Comparison of ENCODE assay signal across 18 mouse cellular contexts in genomic region chr8:114314669-114315325, GRCm38 (mm10).
DNase-seq lines count a peak whose midpoint lies in the region; ATAC-seq lines count a peak whose summit lies in the region.
"Had no signal": no experiment of that assay in that cellular context is flagged by ENCODE, and none has a peak within 500 bp of the region (broad histone marks: within the 10 kb centered on the region; RNA-seq: fewer than 3 reads in every experiment).

No protein-coding gene starts in this region.

- no peak overlapping the region for H3K4me2 ChIP-seq in embryonic facial prominence, embryonic 14.5 days (ENCODE audit: low read depth, low read length)
- H3K4me2 ChIP-seq in midbrain, embryonic 15.5 days = no peak overlapping the region
- H3K4me2 ChIP-seq in midbrain, embryonic 13.5 days (replicated peaks) = no peak overlapping the region
- H3K4me2 ChIP-seq: hindbrain, embryonic 14.5 days; limb, embryonic 12.5 days; liver, embryonic 12.5 days; lung, embryonic 14.5 days; neural tube, embryonic 12.5 days had no signal

- peak; percentile 47; the same call in 1 of the 2 replicates for ATAC-seq in embryonic facial prominence, embryonic 14.5 days (ENCODE audit: low read depth)
- no peak for ATAC-seq in midbrain, embryonic 15.5 days (replicated peaks)
- ATAC-seq in midbrain, embryonic 13.5 days = no peak
- ATAC-seq: intestine, embryonic 16.5 days; liver, embryonic 12.5 days had no signal

- DNase-seq in embryonic facial prominence, embryonic 14.5 days (ENCODE audit: low spot score) = no peak
- no peak for DNase-seq in embryonic facial prominence, embryonic 10.5 days (ENCODE audit: low spot score)
- DNase-seq in cerebellum, adult 8-10 months = peak; percentile 32
- no peak for DNase-seq in kidney, postnatal 36 days
- no peak for DNase-seq in thymus, adult 18-20 months
- DNase-seq: adrenal gland, adult 2 months; gastrocnemius, adult 2 months; heart, postnatal 36 days; lung, embryonic 14.5 days; lung, postnatal 36 days; thymus, postnatal 25 days had no signal

- H3K9ac ChIP-seq in embryonic facial prominence, embryonic 14.5 days (ENCODE audit: low read depth, low read length) = no peak overlapping the region
- no peak overlapping the region for H3K9ac ChIP-seq in midbrain, embryonic 15.5 days
- H3K9ac ChIP-seq in midbrain, embryonic 13.5 days (replicated peaks) = no peak overlapping the region
- H3K9ac ChIP-seq: hindbrain, embryonic 14.5 days; limb, embryonic 12.5 days; liver, embryonic 12.5 days; lung, embryonic 14.5 days; neural tube, embryonic 12.5 days had no signal

- no peaks in the 10 kb centered on the region for H3K4me1 ChIP-seq in embryonic facial prominence, embryonic 14.5 days (ENCODE audit: control insufficient read depth, insufficient read depth, low read length)
- H3K4me1 ChIP-seq in embryonic facial prominence, embryonic 10.5 days = no peaks in the 10 kb centered on the region
- 0 out of 2 replicates have a peak, but pooled peaks cover 5% of the 10 kb centered on the region for H3K4me1 ChIP-seq in midbrain, embryonic 15.5 days
- 0 out of 2 replicates have a peak, but pooled peaks cover 4% of the 10 kb centered on the region for H3K4me1 ChIP-seq in midbrain, embryonic 13.5 days (replicated peaks)
- H3K4me1 ChIP-seq: limb, embryonic 12.5 days; liver, embryonic 12.5 days; neural tube, embryonic 12.5 days had no signal

- no peak overlapping the region for H3K27ac ChIP-seq in embryonic facial prominence, embryonic 14.5 days (replicated peaks; ENCODE audit: low read depth, low read length)
- no peak overlapping the region for H3K27ac ChIP-seq in embryonic facial prominence, embryonic 10.5 days (replicated peaks)
- H3K27ac ChIP-seq in midbrain, embryonic 15.5 days = 0 out of 2 replicates have a peak overlapping the region, but pooled peaks have one; percentile 6
- no peak overlapping the region for H3K27ac ChIP-seq in midbrain, embryonic 13.5 days
- H3K27ac ChIP-seq: gastrocnemius, adult 2 months; hindbrain, embryonic 14.5 days; limb, embryonic 12.5 days; liver, embryonic 12.5 days; neural tube, embryonic 12.5 days had no signal

- no peak overlapping the region for H3K4me3 ChIP-seq in embryonic facial prominence, embryonic 14.5 days (ENCODE audit: low read depth, low read length)
- H3K4me3 ChIP-seq in embryonic facial prominence, embryonic 10.5 days = no peak overlapping the region
- H3K4me3 ChIP-seq in midbrain, embryonic 15.5 days = no peak overlapping the region
- H3K4me3 ChIP-seq in midbrain, embryonic 13.5 days (replicated peaks) = no peak overlapping the region
- H3K4me3 ChIP-seq: gastrocnemius, adult 2 months; limb, embryonic 12.5 days; liver, embryonic 12.5 days; neural tube, embryonic 12.5 days had no signal

- no peaks in the 10 kb centered on the region for H3K36me3 ChIP-seq in embryonic facial prominence, embryonic 14.5 days (ENCODE audit: control insufficient read depth, insufficient read depth, low read length)
- H3K36me3 ChIP-seq in embryonic facial prominence, embryonic 10.5 days (replicated peaks) = no peaks in the 10 kb centered on the region
- H3K36me3 ChIP-seq in midbrain, embryonic 15.5 days (replicated peaks) = no peaks in the 10 kb centered on the region
- peaks cover 3% of the 10 kb centered on the region; the same call in 1 of the 2 replicates for H3K36me3 ChIP-seq in midbrain, embryonic 13.5 days
- H3K36me3 ChIP-seq: limb, embryonic 12.5 days; liver, embryonic 12.5 days; neural tube, embryonic 12.5 days had no signal

- no peaks in the 10 kb centered on the region for H3K27me3 ChIP-seq in embryonic facial prominence, embryonic 14.5 days (replicated peaks; ENCODE audit: control insufficient read depth, insufficient read depth, low read length)
- no peaks in the 10 kb centered on the region for H3K27me3 ChIP-seq in embryonic facial prominence, embryonic 10.5 days (replicated peaks; ENCODE audit: low read depth, poor library complexity, severe bottlenecking)
- no peaks in the 10 kb centered on the region for H3K27me3 ChIP-seq in midbrain, embryonic 15.5 days (replicated peaks)
- H3K27me3 ChIP-seq in midbrain, embryonic 13.5 days = no peaks in the 10 kb centered on the region
- H3K27me3 ChIP-seq: limb, embryonic 12.5 days; liver, embryonic 12.5 days; neural tube, embryonic 12.5 days had no signal

- peaks cover 4% of the 10 kb centered on the region; the same call in 1 of the 2 replicates for H3K9me3 ChIP-seq in embryonic facial prominence, embryonic 14.5 days (ENCODE audit: control insufficient read depth, low read length)
- no peaks in the 10 kb centered on the region for H3K9me3 ChIP-seq in embryonic facial prominence, embryonic 10.5 days
- no peaks in the 10 kb centered on the region for H3K9me3 ChIP-seq in midbrain, embryonic 15.5 days
- H3K9me3 ChIP-seq in midbrain, embryonic 13.5 days = no peaks in the 10 kb centered on the region
- H3K9me3 ChIP-seq: limb, embryonic 12.5 days; neural tube, embryonic 12.5 days had no signal

- 37% methylated on average over 5 of the region's 5 CpGs for WGBS in embryonic facial prominence, embryonic 14.5 days
- 44% methylated on average over 5 of the region's 5 CpGs for WGBS in embryonic facial prominence, embryonic 10.5 days
- 40% methylated on average over 5 of the region's 5 CpGs for WGBS in midbrain, embryonic 15.5 days
- WGBS in midbrain, embryonic 13.5 days = 43% methylated on average over 5 of the region's 5 CpGs
